Mouse (Mus musculus): ENCODE measurements around the gene Aph1c.

GRCm38 (mm10) chr9:66834318-66835096 is at the start of gene Aph1c:
- TF ChIP-seq CTCF (IDR thresholded peaks at IDR 0.05; ENCODE audit: borderline replicate concordance, control insufficient read depth, extremely low read depth, insufficient read depth, low read length, poor library complexity) (no peak; the same call in 1 of the 2 replicates), POLR2A (IDR thresholded peaks at IDR 0.05; ENCODE audit: control insufficient read depth, extremely low read depth, insufficient read depth, low read length, poor library complexity) (no peak; the same call in 1 of the 2 replicates)
